Mouse (Mus musculus) cerebellum, adult 11-12 months (tissue): Measurements from ENCODE around the gene Art1.

Experiments used
- DNase-seq: peaks from one replicate; pipeline ENCODE4 v3.0.0; 2022

The Art1 gene

DNA sequence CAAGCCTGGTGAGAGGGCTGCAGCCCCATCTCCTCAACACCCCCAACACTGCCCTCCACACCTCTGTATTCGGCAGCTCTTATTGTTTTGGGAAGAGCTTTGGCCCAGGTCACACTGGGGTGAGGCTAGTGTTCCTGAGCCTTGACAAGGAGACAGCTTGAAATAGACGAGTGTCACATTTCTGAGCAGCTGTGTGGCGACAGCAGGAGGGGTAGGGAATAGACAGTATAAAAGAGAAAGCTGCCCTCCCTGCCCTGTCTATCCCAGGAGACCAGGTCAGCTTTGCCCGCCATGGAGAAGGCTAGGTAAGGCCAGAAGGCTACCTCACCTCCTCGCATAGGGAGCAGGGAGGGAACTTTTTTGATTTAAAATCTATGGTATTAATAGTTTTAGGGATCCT is at the start of gene Art1:
Gene Art1, plus strand, starts transcription at position 257 of the 400 bp plus-strand sequence.
- DNase-seq, result no peak

DNA sequence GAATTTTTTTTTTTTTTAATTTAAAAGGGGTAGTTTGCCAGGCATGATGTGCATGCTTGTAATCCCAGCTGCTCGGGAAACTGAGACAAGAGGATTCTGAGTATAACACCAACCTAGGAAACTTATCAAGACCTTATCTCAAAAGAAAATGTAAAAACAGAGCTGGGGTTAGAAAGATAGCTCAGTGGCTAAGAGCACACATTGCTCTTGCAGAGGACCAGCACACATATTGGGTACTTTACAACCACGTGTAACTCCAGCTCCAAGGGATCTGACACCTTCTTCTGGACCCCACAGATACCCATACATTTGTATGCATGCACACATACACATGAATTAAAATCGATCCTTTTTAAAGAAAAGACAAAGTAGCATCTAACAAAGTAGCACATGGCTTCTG is 40.2 kb upstream of the Art1 start:
- no peak for DNase-seq

DNA sequence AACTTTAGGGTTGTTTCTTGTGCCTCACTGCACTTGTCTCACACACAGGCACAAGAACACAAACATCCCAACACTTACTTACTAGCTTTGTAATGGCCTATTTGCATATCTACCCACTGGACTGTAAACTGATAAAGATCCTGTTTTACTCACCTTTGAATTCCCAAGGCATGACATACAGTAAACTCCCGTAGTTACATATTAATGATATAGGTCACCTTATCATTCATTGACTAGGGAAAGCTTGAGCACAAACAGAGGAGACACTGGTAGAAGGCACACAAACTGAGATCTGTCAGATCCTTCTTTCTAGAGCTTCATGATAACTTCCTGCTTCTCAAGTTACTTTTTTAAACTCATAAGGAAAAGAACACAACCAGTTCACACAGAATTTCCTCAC is 39.3 kb upstream of the Art1 start:
- DNase-seq, result no peak

DNA sequence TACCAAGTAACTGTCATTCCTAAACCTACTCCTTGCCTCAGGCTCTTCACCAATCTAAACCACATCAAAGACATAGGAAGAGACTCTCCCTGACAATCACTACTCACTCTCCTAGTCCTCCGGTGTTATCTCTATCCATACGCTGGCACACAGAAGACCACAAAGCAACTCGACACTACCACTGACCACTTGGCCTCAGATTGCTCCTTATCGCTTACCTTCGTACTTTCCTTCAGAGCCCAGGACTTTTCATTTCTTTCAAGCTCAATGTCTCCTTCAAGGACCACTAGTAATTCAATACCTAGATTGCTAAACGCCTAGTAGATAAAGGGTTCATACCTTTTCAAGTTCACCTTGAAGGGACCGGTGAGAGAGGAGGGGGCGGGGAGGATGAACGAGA is 37.7 kb upstream of the Art1 start:
- DNase-seq, result no peak

DNA sequence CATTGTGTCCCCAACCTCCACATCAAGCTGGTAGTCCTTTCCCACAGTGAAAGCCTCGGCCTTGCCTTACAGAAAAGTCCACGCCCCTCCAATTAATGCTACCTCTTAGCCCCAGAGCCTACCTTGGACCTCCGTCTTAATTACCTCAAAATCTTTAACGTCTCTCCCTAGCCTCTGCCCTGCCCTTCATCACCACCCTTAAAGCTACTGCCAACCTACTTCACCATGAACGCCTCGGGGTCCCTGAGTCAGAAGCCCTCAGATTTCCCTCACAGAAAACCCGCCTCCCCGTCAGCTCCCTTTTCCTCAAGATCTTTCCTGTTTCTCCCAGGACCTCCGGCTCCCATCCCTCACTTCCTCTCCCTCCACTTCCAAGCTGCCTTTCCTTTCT is 36.9 kb upstream of the Art1 start:
- no peak for DNase-seq

DNA sequence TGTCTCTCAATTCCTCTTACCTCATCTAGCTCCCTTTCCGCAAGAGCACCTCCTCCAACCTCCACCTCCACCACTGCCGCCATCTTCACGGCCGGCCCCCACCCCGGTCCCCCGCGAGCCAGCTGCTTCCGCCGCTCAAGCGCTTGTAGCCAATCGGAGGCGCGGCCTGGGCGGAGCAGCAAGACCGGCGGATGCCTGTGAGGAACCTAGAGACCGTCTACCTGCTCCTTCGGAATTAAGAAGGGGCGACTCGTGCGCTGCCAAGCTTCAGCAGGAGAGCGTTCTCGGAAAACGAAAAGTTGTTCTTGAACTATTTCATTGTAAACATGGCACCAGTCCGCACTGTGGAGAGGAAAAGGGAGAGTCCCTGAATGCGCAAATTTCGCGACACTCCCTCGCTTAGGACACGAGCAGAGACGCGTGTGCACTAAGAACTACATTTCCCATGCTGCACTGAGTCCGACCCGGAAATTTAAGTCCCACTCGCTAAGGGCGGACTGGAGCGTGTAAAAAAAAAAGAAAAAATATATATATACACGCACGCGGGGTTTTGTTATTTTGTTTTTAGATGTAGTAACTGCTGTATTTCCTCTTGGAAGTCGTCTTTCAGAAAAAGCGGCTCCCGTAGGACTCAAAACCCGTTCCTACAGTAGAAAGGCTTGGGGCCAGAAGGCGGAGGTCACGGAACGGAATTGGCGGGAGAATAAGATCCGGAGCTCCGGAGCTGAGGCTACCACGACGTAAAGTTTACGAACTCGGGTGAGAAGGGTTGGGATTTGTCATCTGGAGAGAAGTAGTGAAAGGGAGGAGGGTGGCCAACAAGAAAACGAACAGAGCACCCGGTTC is 36.3 kb upstream of the Art1 start, which contains the start of the genes Rnf121, Xndc1 and Xntrpc:
Gene Rnf121, minus strand, starts transcription at position 424 of the 846 bp plus-strand sequence.
Gene Xndc1, plus strand, starts transcription at position 466 of the 846 bp plus-strand sequence.
Gene Xntrpc, plus strand, starts transcription at position 668 of the 846 bp plus-strand sequence.
- DNase-seq, result peak; percentile 92

DNA sequence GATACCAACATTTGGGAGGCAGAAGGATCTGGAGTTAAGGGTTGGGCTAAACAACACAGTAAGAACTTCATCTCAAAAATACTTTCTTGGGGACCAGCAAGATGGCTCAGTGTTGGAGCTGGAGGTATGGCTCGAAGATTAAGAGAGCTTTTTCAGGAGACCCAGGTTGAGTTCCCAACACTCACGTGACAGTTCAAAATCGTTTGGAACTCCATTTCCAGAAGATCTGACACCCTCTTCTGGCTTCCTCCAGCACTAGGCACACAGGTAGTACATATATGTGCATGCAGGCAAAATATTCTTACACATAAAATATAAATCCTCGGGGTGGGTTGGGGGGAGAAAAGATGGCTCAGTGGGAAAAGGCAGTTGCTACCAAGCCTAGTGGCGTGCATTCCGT is 35.2 kb upstream of the Art1 start:
- no peak for DNase-seq

DNA sequence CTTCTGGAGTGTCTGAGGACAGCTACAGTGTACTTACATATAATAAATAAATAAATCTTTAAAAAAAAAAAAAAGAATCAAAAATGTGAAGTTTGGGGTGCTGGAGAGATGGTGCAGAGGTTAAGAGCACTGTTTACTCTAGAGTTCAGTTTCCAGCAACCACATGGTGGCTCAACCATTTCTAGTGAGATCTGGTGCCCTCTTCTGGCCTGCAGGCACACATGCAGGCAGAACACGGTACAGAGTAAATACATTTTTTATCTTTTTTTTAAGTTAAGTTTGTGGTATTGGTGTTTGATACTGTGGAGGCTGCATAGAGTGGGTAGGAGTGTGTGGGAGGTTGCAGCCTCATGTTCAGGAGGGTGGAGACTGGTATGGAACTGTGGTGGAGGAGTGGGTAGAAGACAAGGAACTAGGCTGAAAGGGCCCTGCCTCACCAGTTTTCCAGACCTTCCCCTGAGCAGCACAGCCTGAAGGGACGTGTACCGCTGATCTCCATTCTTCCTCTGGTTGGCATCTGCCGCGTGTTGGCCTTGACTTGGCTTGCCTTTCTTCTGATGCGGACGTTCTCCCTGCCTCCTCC is 24.7 kb upstream of the Art1 start:
- no peak for DNase-seq

DNA sequence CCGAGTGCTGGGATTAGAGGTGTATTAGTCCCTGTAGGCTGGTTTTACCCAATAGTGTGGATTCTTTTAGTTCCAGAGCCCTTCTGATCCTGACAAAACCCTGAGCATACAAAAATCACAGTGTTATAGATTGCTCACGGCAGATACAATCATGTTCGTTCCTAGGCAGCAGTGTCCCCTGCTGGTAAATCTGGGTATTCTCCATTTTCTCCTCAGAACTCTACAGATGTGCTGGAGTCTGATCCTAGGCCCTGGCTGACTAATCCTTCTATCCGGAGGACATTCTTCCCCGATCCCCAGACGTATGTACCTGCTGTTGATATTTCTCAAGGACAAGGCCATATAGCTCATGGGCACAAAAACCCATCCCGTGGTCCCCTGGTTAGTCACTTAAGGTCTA is 23.0 kb upstream of the Art1 start:
- DNase-seq, result no peak

DNA sequence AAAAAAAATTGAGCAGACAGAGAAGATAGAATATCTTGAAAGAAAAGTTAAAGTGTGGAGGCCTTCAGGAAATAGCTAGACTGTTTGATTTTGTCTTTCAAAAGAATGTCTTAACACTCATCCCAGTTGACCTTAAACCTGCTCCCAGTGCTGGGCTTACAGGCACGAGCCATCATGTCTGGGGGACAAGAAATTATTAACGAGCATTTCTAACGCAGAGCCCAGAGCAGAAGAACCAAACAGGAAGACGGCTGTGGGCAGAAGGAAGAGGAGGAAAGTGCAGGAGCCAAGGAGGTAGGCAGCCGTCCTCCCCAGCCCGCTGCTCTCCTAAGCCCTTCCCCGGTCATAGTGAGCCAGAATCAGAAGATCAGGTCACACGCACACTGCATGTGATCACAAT is 21.2 kb upstream of the Art1 start:
- no peak for DNase-seq

DNA sequence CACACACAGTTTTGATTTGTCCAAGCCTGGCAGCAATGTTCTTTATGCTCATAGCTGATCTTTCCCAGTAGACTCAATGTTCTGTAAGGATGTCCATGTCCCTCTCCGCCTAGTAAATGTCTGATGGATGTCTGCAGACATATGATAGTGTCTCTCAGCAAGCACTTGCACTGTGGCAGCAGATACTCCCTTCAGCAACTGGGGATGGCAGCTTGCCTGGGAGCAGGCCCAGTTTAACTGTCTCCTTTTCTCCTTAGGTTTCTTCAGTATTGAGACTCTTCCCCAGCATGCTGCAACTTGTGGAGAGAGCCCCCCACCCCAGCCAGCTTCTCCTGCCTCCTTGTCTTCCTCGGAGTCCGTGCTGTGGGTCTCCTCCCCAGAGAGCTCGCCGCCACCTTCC is 19.8 kb upstream of the Art1 start:
- no peak for DNase-seq

DNA sequence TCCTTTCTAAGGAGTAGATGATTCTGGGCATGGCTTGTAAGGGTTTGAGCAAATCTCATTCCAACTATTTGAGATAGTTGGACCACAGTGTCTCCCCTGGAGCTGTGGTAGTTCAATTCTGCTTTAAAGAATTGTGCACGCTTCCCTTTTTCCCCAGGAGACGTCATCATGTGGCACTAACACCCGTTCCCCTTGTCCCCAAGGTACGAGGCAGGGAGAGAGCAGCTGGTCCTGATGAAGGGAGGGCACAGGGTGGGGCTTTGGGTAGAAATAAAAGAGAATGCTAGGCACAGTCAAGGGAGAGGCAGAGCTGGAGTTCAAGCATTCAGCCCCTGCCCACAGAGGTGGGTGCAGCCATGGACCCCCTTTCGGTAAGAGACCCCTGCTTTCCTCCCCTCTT is 18.7 kb upstream of the Art1 start, which contains the start of gene Trpc2:
Gene Trpc2, plus strand, starts transcription at position 301 of the 400 bp plus-strand sequence.
- no peak for DNase-seq

DNA sequence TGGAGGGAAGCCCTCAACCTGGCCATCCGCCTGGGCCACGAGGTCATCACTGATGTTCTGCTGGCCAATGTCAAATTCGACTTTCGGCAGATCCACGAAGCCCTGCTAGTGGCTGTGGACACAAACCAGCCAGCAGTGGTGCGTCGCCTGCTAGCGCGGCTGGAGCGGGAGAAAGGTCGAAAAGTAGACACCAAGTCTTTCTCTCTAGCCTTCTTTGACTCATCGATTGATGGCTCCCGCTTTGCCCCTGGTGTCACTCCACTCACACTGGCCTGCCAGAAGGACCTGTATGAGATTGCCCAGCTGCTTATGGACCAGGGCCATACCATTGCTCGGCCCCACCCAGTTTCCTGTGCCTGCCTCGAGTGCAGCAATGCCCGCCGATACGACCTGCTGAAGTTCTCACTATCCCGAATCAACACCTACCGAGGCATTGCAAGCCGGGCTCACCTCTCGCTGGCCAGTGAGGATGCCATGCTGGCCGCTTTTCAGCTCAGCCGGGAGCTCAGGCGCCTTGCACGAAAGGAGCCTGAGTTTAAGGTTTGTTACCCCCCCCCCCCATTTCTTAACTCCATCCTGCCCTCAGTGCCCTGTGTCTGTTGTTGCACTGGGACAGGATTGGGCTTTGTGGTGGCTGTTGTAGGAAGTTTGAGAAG is 17.4 kb upstream of the Art1 start:
- DNase-seq, result no peak

DNA sequence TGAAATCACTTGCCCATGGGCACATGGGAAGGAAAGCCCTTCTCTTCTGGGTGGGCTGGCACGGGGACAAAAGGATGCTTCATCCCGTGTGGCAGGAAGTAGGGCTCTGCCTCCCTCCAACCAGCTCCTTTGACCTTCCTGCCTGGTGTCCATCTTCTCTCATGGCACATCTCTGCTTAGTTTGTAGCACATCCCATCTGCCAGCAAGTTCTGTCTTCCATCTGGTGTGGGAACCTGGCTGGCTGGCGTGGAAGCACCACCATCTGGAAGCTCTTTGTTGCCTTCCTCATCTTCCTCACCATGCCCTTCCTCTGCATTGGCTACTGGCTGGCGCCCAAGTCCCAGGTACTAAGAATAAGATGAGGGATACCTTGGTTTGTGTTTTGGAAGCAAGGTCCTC is 14.2 kb upstream of the Art1 start:
- DNase-seq, result peak; percentile 52

DNA sequence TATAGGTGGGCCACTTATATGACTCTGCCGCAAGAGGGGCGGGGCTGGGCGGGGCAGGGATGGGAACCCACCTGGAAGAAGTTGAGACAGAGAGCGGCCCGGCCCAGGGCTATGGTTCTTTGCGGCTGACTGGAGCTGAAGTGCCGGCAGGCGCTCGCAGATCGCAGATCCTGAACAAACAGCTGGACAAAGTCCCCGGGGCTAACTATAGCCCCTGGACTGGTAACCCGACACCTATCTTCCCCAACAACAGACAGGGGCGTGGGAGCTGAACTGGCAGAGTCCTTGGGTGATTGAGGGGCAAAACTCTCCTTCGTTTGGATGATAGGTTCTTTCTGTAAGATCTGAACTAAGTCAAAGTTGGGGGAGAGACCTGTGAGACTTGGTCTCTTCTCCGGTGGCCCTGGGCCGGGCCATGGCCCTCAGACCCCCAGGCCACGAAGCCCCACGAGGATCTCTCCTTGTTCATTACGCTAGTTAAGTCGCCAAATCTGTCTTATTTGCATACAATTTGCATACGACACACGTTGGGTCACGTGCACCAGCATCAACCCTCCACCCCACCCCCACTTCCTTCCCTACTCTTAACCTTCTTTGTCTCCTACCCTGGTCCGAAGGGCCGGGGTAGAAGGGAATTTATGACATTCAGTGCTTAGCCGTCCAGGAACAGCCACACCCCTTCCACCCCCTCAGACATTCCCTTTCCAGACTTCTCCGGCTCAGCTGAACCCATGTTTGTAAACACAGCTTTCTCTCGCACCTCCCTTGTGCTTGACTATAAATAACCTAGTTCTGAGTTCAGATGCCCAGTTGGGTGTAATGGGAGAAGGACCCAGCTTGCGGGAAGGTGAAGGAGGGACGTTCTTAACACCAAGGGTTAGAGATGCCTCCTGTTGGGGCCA is 1.5 kb upstream of the Art1 start:
- no peak for DNase-seq

DNA sequence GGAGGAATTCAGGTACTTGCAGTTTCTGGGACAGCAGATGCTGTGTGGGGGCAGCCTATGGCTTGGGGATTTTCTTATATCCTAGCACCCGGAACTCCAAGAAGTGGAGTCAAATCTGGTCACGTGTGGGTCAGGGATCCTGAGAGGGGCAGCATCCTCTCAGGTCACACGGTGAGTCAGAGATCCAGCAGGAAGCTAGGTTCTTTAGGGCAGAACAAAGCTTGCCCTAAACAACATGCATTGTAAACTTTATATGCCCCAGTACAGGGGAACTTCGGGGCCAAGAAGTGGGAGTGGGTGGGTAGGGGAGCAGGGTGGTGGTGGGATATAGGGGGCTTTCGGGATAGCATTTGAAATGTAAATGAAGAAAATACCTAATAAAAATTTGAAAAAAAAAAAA is 675 bp upstream of the Art1 start:
- no peak for DNase-seq

DNA sequence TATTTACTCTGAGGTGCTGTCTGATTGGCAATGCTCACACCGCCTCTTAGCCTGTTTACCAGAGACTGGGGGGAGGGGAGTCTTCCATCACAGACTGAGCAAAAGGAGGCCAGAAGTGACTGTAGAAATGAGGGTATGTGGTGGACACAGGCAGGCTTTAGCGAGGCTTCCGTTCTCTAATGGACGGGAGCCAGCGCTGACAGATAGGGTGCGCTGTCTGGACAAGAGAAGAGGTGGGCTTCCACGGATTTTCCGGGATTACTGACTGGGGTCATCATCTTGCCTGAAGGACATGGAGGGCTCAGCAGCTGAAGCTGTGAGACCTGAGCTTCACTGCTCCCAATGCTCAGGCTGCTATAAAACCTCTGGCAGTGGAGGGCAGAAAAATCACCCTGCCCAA is 698 bp downstream of the Art1 start:
- no peak for DNase-seq

DNA sequence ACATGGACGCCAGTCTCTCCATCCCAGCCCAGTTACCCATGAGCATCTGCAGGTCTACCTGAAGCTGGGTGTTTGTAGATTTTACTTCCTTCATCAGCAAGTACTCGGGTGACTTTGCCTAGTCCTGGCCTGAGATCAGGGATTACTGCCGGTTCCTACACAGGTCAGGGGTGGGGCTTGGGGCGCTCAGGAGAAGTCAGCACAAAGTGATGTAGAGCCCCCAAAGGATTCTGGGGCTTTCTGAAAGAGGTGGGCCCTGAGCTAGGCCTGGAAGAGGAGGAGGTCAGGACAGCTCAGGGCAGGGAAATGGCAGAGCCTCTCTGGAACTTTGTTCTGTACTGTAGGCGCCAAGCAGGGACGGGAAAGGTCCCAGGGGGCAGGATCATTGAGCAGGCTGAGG is 1.2 kb downstream of the Art1 start:
- DNase-seq, result no peak

DNA sequence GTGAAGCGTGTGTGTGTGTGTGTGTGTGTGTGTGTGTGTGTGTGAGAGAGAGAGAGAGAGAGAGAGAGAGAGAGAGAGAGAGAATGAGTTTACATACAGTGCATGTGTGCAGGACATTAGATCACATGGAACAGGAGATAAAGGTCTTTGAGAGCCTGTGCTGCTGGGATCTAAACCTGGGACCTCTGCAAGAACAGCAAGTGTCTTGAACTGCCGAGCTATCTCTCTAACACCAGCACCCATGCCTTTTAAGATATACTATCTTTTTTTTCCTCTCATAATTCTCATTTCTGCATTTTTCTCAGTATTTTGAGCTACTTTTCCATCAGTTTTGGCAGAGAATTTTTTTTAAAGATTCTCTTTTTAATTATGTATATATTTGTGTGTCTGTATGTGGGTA is 2.0 kb downstream of the Art1 start:
- DNase-seq, result no peak

DNA sequence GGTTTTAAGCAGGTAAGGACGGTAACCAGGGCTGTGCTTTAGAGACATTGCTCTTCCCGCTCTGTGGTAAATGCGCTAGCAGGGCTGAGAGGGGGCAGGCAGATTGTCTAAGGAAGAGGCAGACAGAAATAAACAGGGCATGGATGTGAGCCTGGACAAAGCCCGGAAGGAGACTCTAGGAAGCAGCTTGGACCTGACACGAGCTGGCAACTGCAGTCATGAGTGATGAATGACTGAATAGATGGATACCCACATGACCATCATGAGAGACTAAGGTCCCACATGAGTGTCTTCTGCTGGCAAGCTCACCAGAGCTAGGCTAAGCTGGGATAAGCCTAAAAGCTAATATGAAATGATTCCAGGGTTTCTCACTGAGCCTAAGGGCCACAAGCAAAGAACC is 2.6 kb downstream of the Art1 start:
- peak; percentile 66 for DNase-seq

DNA sequence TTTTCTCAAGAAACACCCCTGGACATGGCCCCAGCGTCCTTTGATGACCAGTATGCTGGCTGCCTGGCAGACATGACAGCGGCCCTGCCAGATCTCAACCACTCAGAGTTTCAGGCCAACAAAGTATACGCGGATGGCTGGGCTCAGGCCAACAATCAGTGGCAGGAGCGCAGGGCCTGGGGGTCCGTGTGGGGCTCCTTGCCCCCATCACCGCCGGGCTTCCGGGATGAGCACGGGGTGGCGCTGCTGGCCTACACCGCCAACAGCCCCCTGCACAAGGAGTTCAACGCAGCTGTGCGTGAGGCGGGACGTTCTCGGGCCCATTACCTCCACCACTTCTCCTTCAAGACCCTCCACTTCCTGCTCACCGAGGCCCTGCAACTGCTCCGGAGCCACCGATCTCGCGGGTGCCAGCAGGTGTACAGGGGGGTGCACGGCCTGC is 5.2 kb downstream of the Art1 start:
- no peak for DNase-seq

DNA sequence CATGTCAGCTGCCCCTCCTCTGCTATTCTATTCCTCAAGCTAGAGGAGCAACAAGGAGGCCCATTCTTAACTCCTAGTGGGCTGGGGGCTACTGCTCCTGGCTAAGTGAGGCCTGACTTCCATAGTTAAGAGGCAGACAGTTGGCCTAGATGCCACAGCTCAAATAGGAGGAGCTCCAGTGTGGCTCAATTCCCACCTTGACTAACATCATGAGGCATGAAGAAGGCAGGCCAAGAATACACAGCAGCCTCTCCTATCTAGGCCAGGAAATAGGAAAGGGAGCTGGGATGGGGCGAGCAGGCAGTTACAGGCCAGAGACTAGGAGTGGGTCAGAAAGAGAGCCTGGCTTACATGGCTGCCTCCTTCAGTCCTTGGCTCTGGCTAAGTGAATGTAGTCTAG is 6.7 kb downstream of the Art1 start:
- no peak for DNase-seq

DNA sequence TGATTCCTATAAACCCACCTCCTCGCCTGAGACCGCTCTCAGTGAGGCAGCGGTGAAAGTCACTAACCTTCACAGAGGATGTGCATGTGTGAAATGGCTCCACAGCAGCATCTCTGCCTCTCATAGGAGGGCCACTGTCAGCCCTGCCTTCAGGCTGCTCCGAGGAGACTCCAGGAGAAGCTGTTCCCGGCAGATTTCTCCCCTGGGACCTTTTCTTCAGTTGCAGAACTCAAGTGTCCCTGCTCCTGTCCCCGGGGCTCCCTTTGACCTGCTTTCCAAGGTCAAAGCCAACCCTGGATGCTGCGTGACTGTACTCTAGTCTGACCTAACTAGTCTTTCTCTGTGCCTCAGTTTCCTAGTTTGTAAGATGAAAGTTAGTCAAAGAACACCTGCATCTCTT is 7.6 kb downstream of the Art1 start, which contains the start of gene Art5:
Gene Art5, minus strand, starts transcription at position 319 of the 400 bp plus-strand sequence.
- no peak for DNase-seq
